Mouse (Mus musculus) embryonic fibroblast, embryonic 13.5 days (primary cell): Measurements from ENCODE around the gene Ctdsp1.

ENCODE experiments used
- CTCF ChIP-seq: IDR thresholded peaks from 2 replicates; pipeline ENCODE4 v1.5.1; 2011; ENCODE audit warnings: mild to moderate bottlenecking, control low read depth, low read length, moderate library complexity, borderline replicate concordance; ENCODE audit not compliant: insufficient read depth
- POLR2A ChIP-seq: IDR thresholded peaks from 2 replicates; pipeline ENCODE4 v1.6.1; 2011; ENCODE audit warnings: low read depth, mild to moderate bottlenecking, control low read depth, low read length, moderate library complexity

GRCm38 (mm10) chr1:74380484-74380883 is 10.8 kb upstream of the Ctdsp1 start:
- TF ChIP-seq CTCF = no peak
- no peak for TF ChIP-seq POLR2A
